12 mouse cellular contexts compared by ENCODE assay signal in genomic region chr11:72814188-72814587, GRCm38 (mm10). TPM values are rescaled to one million over a fixed set of nuclear protein-coding genes. Genes with fewer than 3 reads are reported as not detected.
A peak's percentile ranks its signal among the peaks of the same experiment; 100 is the strongest.
DNase-seq lines count a peak whose midpoint lies in the region.
"Had no signal": no experiment of that assay in that cellular context is flagged by ENCODE, and none has a peak within 500 bp of the region (broad histone marks: within the 10 kb centered on the region; RNA-seq: fewer than 3 reads in every experiment).

No protein-coding gene starts in this region.

- intact Hi-C loops in left cerebral cortex, postnatal 10 days (cut with DNase I) = no loop called here

- DNase-seq in kidney, postnatal 4 days = peak; percentile 11 to 16
- no peak for DNase-seq in kidney, postnatal 14 days
- peak; percentile 12 for DNase-seq in thymus, postnatal 25 days
- no peak for DNase-seq in thymus, postnatal 0 days (ENCODE audit: low spot score)
- DNase-seq in c-Kit-positive CD71-positive TER-119-positive erythroid progenitor cells, embryonic 14.5 days (ENCODE audit: low spot score) = peak; percentile 9
- no peak for DNase-seq in cerebellum, adult 9-10 months
- no peak for DNase-seq in left cerebral cortex, postnatal 10 days (ENCODE audit: extremely low spot score in 1 of 2, low spot score in 2 of 2)
- DNase-seq: adrenal gland, postnatal 14 days; cerebellum, adult 2 months; forebrain, postnatal 0 days; kidney, postnatal 10 days; lung, adult 2 months had no signal

RNA-seq across cellular contexts. Expression of gene Zzef1, which starts 18.2 kb away (rescaled TPM):
- polyA plus RNA-seq in thymus, postnatal 0 days (2015; fragmentation: Nextera tagmentation; extraction: Ambion mirVana) = 10.4 and 14.9 TPM in 2 replicates
- 10 to 100 TPM; 49.3 to 49.4 TPM for total RNA-seq in left cerebral cortex, postnatal 10 days (2021)

RNA-seq across cellular contexts. Expression of gene Cyb5d2, which starts 18.2 kb away (rescaled TPM):
- 5.4 and 6.0 TPM in 2 replicates for polyA plus RNA-seq in thymus, postnatal 0 days (2015; fragmentation: Nextera tagmentation; extraction: Ambion mirVana)
- total RNA-seq in left cerebral cortex, postnatal 10 days (2021) = 10 to 100 TPM in 1 of 2 experiments, 1 to 10 TPM in 1; 8.6 to 11.5 TPM

Comparison
In these comparisons a context has a peak if more than half of its experiments do, and no peak if none do; other contexts are left out.
1. DNase-seq: peak in kidney, postnatal 4 days (2 of 2), thymus, postnatal 25 days (single experiment) and c-Kit-positive CD71-positive TER-119-positive erythroid progenitor cells, embryonic 14.5 days (single experiment); none in kidney, postnatal 14 days (single experiment), thymus, postnatal 0 days (single experiment), cerebellum, adult 9-10 months (single experiment) and left cerebral cortex, postnatal 10 days (0 of 2).